Mouse (Mus musculus) heart, embryonic 12.5 days (tissue): ENCODE data around the gene Slc47a1. TPM values are rescaled to one million over a fixed set of nuclear protein-coding genes. Genes with fewer than 3 reads are reported as not detected.
"Not testable (repeated sequence)": the region's sequence is repeated elsewhere in the genome, so short reads cannot be mapped to it uniquely, and the experiment has no call there.

ENCODE experiments used
- ATAC-seq: fragments of 200-750 bp; cut with Nextera tagmentation; 2 replicates; pipeline ENCODE4 v1.8.0; 2017; ENCODE audit warnings: moderate TSS enrichment, moderate library complexity; ENCODE audit not compliant: insufficient number of reproducible peaks, low FRiP score
- H3K27ac ChIP-seq: fragments of 300-500 bp; sonication (generic); 2 replicates; pipeline ENCODE4 v1.5.1; 2016; ENCODE audit warnings: mild to moderate bottlenecking, moderate library complexity; ENCODE audit not compliant: poor library complexity, severe bottlenecking
- H3K27me3 ChIP-seq: fragments of 300-500 bp; sonication (generic); replicated peaks from 2 replicates; pipeline ENCODE4 v1.6.1; 2016; ENCODE audit warnings: mild to moderate bottlenecking, moderate library complexity
- H3K36me3 ChIP-seq: fragments of 300-500 bp; sonication (generic); 2 replicates; pipeline ENCODE4 v1.6.1; 2016; ENCODE audit warnings: mild to moderate bottlenecking, moderate library complexity
- H3K4me1 ChIP-seq: fragments of 300-500 bp; sonication (generic); replicated peaks from 2 replicates; pipeline ENCODE4 v1.6.1; 2016; ENCODE audit warnings: mild to moderate bottlenecking
- H3K4me2 ChIP-seq: fragments of 300-500 bp; sonication (generic); 2 replicates; pipeline ENCODE4 v1.6.1; 2016; ENCODE audit warnings: mild to moderate bottlenecking, moderate library complexity
- H3K4me3 ChIP-seq: fragments of 300-500 bp; sonication (generic); 2 replicates; pipeline ENCODE4 v1.5.1; 2016; ENCODE audit warnings: mild to moderate bottlenecking
- H3K9ac ChIP-seq: fragments of 300-500 bp; sonication (generic); 2 replicates; pipeline ENCODE4 v1.6.1; 2016; ENCODE audit warnings: mild to moderate bottlenecking, moderate library complexity
- H3K9me3 ChIP-seq: fragments of 300-500 bp; sonication (generic); replicated peaks from 2 replicates; pipeline ENCODE4 v1.6.1; 2016; ENCODE audit warnings: mild to moderate bottlenecking, moderate library complexity
- WGBS: fragments of 180-500 bp; shearing (Covaris S2); methylation state at CpG from one replicate; pipeline ENCODE4 v1.1.7; 2016; 5-methylcytosine and 5-hydroxymethylcytosine counted together
- polyA plus RNA-seq: library from polyadenylated mRNA; unstranded; fragments of >200 nt; fragmentation: Nextera tagmentation; extraction: Ambion mirVana; gene quantifications from 2 replicates; pipeline ENCODE4 v1.2.1, GENCODE M21; 2016

Slc47a1 gene
- polyA plus RNA-seq: 26.1 and 27.4 TPM in 2 replicates

DNA sequence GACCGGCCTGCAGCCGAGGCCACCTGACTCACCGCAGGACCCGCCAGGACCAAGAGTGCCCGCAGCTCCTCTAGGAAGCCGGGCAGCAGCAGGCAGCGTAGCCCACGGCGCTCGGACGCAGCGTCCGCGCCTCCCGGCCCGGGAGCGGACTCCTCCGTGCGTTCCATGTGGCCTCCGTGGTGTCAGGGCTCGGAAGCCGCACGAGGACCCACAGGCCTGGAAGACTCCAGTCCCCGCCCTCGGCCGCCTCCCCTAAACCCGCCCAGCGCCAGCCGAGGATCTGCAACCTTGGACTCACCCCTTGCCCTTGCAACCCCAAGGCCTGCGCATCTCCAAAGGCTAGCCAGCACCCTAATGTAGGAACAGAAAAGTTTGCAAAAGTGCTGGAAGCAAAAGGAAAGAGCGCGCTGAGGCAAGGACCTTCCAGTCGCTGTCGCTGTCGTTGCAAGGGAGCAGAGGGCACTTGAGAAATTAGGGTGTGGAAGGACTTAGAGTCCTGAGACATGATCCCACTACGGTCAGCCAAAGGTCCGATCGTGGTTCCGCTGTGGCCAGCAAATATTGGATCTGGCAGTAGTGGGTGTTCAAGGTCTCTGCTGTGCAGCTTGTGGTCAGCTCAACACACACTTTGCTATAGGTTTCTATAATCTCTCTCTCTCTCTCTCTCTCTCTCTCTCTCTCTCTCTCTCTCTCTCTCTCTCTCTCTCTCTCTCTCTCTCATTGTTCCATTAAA lies at the start of gene Slc47a1:
TSS of gene Slc47a1 (minus strand) at position 465 of the 733 bp plus-strand sequence.
- H3K4me1 ChIP-seq: peaks cover 10% of the 10 kb centered on the region
- WGBS: 13% methylated on average over 39 of the region's 39 CpGs
- no peak within 1 kb of the TSS for H3K27ac ChIP-seq
- peak within 1 kb of the TSS; percentile 79 for H3K4me2 ChIP-seq
- ATAC-seq: no peak
- peak within 1 kb of the TSS; percentile 71 for H3K9ac ChIP-seq
- H3K36me3 ChIP-seq: no peaks in the 10 kb centered on the region
- peak within 1 kb of the TSS; percentile 40 for H3K4me3 ChIP-seq
- peaks cover 53% of the 10 kb centered on the region for H3K27me3 ChIP-seq
- no peaks in the 10 kb centered on the region for H3K9me3 ChIP-seq

DNA sequence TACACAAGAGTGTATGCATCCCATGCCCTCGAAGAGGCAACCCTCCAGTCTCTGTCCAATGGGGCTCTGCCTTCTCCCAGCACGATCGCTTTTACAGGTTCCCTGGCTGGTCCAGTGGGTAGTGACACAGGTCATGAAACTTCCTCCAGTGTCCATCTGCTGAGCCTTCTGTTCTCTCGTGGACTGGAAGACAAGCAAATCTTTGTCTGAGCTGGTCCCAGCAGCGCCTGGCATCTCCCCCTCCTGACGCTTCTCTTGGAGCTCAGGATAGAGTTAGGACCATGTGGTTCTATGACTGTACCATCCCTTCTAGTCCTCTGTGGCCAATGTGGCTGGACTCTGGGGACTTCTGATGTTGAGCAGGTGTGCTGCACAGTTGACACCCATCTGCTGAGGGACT lies 41.1 kb upstream of the Slc47a1 start:
- no peaks in the 10 kb centered on the region; the same call in 1 of the 2 replicates for H3K36me3 ChIP-seq
- H3K27ac ChIP-seq: no peak overlapping the region
- no peak overlapping the region for H3K4me3 ChIP-seq
- no peak overlapping the region for H3K9ac ChIP-seq
- H3K9me3 ChIP-seq: peaks cover 10% of the 10 kb centered on the region; the same call in 1 of the 2 replicates
- no peak overlapping the region for H3K4me2 ChIP-seq
- no peak for ATAC-seq
- no peaks in the 10 kb centered on the region for H3K4me1 ChIP-seq
- WGBS: 78% methylated on average over 6 of the region's 6 CpGs
- H3K27me3 ChIP-seq: no peaks in the 10 kb centered on the region

DNA sequence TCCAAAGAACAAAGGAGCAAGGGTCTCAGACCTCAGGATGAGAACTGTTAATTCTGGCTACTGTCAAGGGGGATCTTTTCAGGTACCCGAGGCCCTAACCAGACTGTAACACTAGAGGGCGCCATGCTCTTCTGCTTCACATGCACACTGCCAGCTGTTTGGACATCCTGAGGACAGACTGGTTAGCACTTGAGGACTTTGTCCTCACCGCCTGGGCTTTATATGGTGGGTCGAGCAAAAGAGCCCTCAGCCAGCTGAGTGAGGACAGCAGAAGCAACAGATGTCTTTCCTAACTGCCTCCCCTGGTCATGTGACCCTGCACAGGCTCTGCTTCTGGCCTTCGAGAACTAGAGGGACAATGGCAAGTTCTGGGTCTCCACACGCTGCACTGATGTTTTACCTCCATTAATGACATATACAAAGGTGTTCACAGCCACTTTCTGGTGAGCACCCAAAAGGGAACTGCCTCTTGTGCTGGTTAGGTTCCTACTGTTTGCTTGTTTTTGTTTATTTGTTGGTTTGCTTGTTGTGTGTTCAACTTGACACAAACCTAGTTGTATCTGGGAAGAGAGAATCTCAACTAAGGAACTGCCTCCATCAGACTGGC lies 39.9 kb upstream of the Slc47a1 start:
- Histone ChIP-seq H3K9ac (no peak overlapping the region), H3K36me3 (no peaks in the 10 kb centered on the region; the same call in 1 of the 2 replicates), H3K9me3 (peaks cover 10% of the 10 kb centered on the region; the same call in 1 of the 2 replicates), H3K4me3 (no peak overlapping the region), H3K27ac (no peak overlapping the region), H3K4me1 (no peaks in the 10 kb centered on the region), H3K4me2 (no peak overlapping the region), H3K27me3 (no peaks in the 10 kb centered on the region)
- 29% methylated on average over 6 of the region's 6 CpGs for whole genome bisulfite sequencing
- ATAC-seq: no peak; the same call in 1 of the 2 replicates

DNA sequence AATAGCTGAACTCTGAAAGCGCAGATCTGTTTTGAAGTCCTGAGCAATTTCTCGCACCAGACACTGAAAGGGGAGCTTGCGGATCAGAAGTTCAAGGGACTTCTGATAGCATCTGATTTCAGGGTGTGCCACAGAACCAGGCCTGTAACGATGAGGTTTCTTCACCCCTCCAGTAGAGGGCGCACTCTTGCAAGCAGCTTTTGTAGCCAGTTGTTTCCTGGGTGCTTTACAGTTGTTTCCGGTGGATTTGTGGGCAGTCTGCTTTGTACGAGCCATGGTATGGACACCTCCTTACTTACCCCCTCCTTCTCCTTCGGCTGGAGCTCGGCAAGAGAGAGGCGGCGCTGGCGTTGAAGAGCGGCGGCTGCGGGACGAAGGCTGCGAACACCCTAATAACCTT lies 38.4 kb upstream of the Slc47a1 start:
- H3K27me3 ChIP-seq, H3K36me3 ChIP-seq, H3K4me1 ChIP-seq, H3K9ac ChIP-seq, H3K4me3 ChIP-seq, ATAC-seq, H3K27ac ChIP-seq, H3K4me2 ChIP-seq: not testable (repeated sequence)
- H3K9me3 ChIP-seq: peaks cover 10% of the 10 kb centered on the region; the same call in 1 of the 2 replicates
- WGBS: 83% methylated on average over 17 of the region's 17 CpGs

DNA sequence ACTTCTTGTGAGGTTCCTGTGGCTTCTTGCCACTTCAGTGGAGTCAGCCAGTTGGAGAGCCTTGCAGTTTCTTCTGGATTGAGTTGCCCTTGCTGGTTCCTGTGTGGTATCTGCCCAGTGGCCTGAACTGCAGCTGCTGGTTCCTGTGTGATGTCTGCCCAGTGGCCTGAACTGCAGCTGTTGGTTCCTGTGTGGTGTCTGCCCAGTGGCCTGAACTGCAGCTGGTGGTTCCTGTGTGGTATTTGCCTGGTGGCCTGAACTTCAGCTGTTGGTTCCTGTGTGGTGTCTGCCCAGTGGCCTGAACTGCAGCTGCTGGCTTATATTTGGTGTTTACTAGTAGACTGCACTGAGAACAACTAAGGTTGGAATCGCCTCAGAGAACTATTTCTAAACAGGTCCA lies 37.3 kb upstream of the Slc47a1 start:
- no peak for ATAC-seq
- H3K27me3 ChIP-seq: no peaks in the 10 kb centered on the region
- no peak overlapping the region for H3K4me2 ChIP-seq
- no peak overlapping the region for H3K4me3 ChIP-seq
- no peak overlapping the region for H3K27ac ChIP-seq
- no peaks in the 10 kb centered on the region for H3K4me1 ChIP-seq
- 73% methylated on average over 1 of the region's 1 CpGs for WGBS
- H3K9ac ChIP-seq: no peak overlapping the region
- H3K9me3 ChIP-seq: peaks cover 10% of the 10 kb centered on the region; the same call in 1 of the 2 replicates
- H3K36me3 ChIP-seq: no peaks in the 10 kb centered on the region; the same call in 1 of the 2 replicates

DNA sequence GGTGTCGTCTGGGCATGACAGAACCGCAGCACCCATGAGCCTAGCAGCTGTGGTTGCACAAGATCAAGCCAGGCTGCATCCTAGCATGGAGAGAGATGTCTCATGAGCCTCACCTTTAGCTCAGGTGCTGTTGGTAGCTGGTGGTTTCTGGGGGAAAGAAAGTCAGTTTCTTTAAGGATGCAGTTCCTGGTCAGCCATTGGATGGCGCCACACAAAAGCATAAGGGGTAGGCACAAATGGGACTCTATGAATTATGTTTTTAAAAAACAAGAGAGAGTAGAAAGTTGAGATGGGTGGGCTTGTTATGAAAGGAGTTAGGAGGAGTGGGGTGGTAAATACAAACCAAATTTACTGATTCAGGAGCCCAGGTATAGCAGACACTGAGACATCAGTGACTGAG lies 36.4 kb upstream of the Slc47a1 start:
- H3K36me3 ChIP-seq: no peaks in the 10 kb centered on the region; the same call in 1 of the 2 replicates
- H3K27ac ChIP-seq: no peak overlapping the region
- no peaks in the 10 kb centered on the region for H3K27me3 ChIP-seq
- no peak for ATAC-seq
- no peak overlapping the region for H3K4me2 ChIP-seq
- H3K4me1 ChIP-seq: no peaks in the 10 kb centered on the region
- peaks cover 5% of the 10 kb centered on the region; the same call in 1 of the 2 replicates for H3K9me3 ChIP-seq
- H3K4me3 ChIP-seq: no peak overlapping the region
- 76% methylated on average over 3 of the region's 3 CpGs for WGBS
- no peak overlapping the region for H3K9ac ChIP-seq

DNA sequence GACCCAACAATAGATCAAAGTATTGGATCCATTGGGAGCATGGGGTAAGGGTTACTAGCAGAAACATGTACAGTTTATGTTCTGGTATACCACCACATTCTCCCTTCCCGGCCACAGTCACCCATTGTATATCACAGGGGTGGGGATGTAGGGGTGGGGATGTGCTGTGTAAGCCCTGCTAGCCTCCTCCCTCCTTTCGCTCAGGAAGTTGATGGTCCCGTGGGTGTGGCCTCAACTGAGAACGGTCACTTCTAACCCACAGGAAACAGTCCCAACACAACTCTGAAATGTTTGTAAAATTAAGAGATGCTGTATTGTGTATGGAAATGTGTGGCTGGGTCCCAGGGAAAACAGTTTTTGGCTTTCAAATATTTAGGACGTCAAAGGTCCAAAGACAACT lies 35.3 kb upstream of the Slc47a1 start:
- Histone ChIP-seq H3K4me2 (no peak overlapping the region), H3K27me3 (no peaks in the 10 kb centered on the region), H3K4me1 (no peaks in the 10 kb centered on the region), H3K9me3 (peaks cover 5% of the 10 kb centered on the region; the same call in 1 of the 2 replicates), H3K4me3 (no peak overlapping the region), H3K36me3 (no peaks in the 10 kb centered on the region; the same call in 1 of the 2 replicates), H3K27ac (no peak overlapping the region), H3K9ac (no peak overlapping the region)
- ATAC-seq: no peak
- 61% methylated on average over 5 of the region's 5 CpGs for WGBS

DNA sequence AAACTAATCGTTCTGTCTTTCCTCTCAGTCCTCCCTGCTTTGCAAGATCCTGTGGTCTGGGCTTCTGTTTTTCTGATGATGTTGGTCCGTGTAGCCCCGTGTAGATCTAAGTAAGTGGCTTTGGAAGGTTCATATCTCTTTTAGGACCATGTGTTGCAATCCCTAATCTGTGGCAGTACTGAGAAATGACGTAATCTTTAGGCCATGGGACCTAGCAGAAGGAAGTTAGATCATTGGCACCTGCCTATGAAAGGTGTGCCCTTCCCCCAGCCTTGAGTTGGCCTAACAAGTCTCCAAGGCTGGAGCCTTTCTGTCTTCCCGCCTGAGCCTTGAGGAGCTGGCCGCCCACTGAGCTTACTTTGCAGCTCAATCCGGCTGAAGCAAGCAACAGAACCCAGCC lies 33.7 kb upstream of the Slc47a1 start:
- 37% methylated on average over 7 of the region's 7 CpGs for WGBS

DNA sequence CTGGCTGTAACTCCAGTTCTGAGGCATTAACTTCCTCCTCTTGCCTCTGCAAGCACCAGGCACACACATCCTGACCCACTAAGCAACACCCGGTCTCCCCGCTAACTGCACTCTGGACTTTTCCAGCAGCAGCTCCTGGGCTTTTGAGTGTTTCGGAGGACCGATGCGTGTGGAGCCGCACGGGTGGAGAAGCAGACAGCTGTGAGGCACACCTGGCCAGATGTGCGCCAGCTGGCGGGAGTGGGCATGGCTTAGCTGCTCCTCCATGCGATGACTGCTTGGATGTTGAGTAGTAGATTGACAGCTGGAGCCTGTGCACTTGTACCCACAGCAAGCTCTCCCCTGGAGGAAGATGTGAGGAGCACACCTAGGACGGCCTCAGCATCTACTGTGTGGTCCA lies 33.1 kb upstream of the Slc47a1 start:
- H3K4me3 ChIP-seq: no peak overlapping the region
- H3K4me2 ChIP-seq: no peak overlapping the region
- ATAC-seq: no peak
- no peaks in the 10 kb centered on the region; the same call in 1 of the 2 replicates for H3K36me3 ChIP-seq
- H3K4me1 ChIP-seq: no peaks in the 10 kb centered on the region
- peaks cover 5% of the 10 kb centered on the region; the same call in 1 of the 2 replicates for H3K9me3 ChIP-seq
- H3K9ac ChIP-seq: no peak overlapping the region
- no peaks in the 10 kb centered on the region for H3K27me3 ChIP-seq
- H3K27ac ChIP-seq: no peak overlapping the region
- 77% methylated on average over 11 of the region's 11 CpGs for WGBS

More for the DNA sequence above, 33.7 kb upstream of the Slc47a1 start:
- no peak for ATAC-seq
- Histone ChIP-seq H3K4me1 (no peaks in the 10 kb centered on the region), H3K27ac (no peak overlapping the region), H3K9ac (no peak overlapping the region), H3K4me3 (no peak overlapping the region), H3K9me3 (peaks cover 5% of the 10 kb centered on the region; the same call in 1 of the 2 replicates), H3K36me3 (no peaks in the 10 kb centered on the region; the same call in 1 of the 2 replicates), H3K4me2 (no peak overlapping the region), H3K27me3 (no peaks in the 10 kb centered on the region)

DNA sequence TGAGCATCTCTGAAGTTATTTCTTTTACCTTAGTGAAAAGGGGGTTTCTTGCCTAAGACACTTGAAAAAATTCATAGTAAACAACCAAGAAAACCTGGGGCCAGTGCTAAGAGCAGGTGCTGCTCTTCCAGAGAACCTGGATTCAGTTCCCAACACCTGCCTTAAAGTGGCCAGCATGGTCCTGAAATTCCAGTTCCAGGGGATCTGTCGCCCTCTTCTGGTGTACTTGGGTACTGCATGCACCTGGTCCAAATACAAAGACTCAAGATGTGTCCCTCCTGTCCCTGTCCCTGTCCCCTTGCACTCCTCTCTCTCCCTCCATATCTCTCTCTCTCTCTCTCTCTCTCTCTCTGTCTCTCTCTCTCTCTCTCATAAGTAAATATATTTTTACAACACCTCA lies 32.0 kb upstream of the Slc47a1 start:
- H3K4me3 ChIP-seq: no peak overlapping the region
- ATAC-seq: no peak
- no peaks in the 10 kb centered on the region for H3K4me1 ChIP-seq
- H3K36me3 ChIP-seq: no peaks in the 10 kb centered on the region
- H3K9ac ChIP-seq: no peak overlapping the region
- H3K9me3 ChIP-seq: peaks cover under 1% of the 10 kb centered on the region; the same call in 1 of the 2 replicates
- no peaks in the 10 kb centered on the region for H3K27me3 ChIP-seq
- H3K27ac ChIP-seq: no peak overlapping the region
- H3K4me2 ChIP-seq: no peak overlapping the region
- WGBS: 0% methylated on average over 1 of the region's 1 CpGs

DNA sequence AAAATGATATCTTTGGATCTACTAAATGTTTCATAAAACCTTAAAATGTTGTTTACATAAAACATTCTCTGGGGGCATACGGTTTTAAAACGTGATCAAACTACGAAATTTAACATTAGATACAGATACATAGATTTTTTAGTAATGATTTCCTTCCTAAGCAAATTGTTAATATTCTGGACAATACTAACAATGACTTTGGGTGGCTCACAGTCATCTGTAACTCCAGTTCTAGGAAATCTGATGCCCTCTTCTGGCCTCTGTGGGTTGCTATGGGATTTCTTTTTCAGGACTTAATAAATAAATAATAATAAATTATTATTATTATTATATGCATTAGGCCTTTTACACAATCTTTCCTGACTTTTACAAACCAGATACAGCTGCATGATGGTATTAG lies 30.9 kb upstream of the Slc47a1 start:
- Histone ChIP-seq H3K9ac (no peak overlapping the region), H3K27me3 (no peaks in the 10 kb centered on the region), H3K4me2 (no peak overlapping the region), H3K4me3 (peak overlapping the region; percentile 93; the same call in 1 of the 2 replicates), H3K4me1 (no peaks in the 10 kb centered on the region), H3K9me3 (no peaks in the 10 kb centered on the region), H3K27ac (no peak overlapping the region), H3K36me3 (no peaks in the 10 kb centered on the region)
- WGBS: 20% methylated on average over 3 of the region's 3 CpGs
- no peak for ATAC-seq
